Mouse (Mus musculus) heart, embryonic 11.5 days (tissue): ENCODE data around the gene Fabp1. TPM values are rescaled to one million over a fixed set of nuclear protein-coding genes. Genes with fewer than 3 reads are reported as not detected.

ENCODE experiments used
- ATAC-seq: fragments of 200-750 bp; cut with Nextera tagmentation; replicated peaks from 2 replicates; pipeline ENCODE4 v1.8.0; 2017; ENCODE audit warnings: moderate library complexity; ENCODE audit not compliant: insufficient number of reproducible peaks, low FRiP score, low TSS enrichment
- H3K27ac ChIP-seq: fragments of 300-500 bp; sonication (generic); 2 replicates; pipeline ENCODE4 v1.5.1; 2014; ENCODE audit warnings: mild to moderate bottlenecking, low read depth, low read length
- H3K27me3 ChIP-seq: fragments of 300-500 bp; sonication (generic); 2 replicates; pipeline ENCODE4 v1.6.1; 2014; ENCODE audit warnings: mild to moderate bottlenecking, low read length, mixed read lengths; ENCODE audit not compliant: control insufficient read depth, insufficient read depth
- H3K36me3 ChIP-seq: fragments of 300-500 bp; sonication (generic); 2 replicates; pipeline ENCODE4 v1.6.1; 2014; ENCODE audit warnings: mild to moderate bottlenecking, low read length, moderate library complexity, mixed read lengths; ENCODE audit not compliant: control insufficient read depth, insufficient read depth
- H3K4me1 ChIP-seq: fragments of 300-500 bp; sonication (generic); 2 replicates; pipeline ENCODE4 v1.6.1; 2014; ENCODE audit warnings: low read length; ENCODE audit not compliant: control insufficient read depth, insufficient read depth
- H3K4me2 ChIP-seq: fragments of 300-500 bp; sonication (generic); 2 replicates; pipeline ENCODE4 v1.6.1; 2014; ENCODE audit warnings: mild to moderate bottlenecking, moderate library complexity
- H3K4me3 ChIP-seq: fragments of 300-500 bp; sonication (generic); 2 replicates; pipeline ENCODE4 v1.5.1; 2014; ENCODE audit warnings: low read depth, low read length
- H3K9ac ChIP-seq: fragments of 300-500 bp; sonication (generic); 2 replicates; pipeline ENCODE4 v1.6.1; 2014; ENCODE audit warnings: mild to moderate bottlenecking, low read depth, low read length, moderate library complexity
- H3K9me3 ChIP-seq: fragments of 300-500 bp; sonication (generic); replicated peaks from 2 replicates; pipeline ENCODE4 v1.6.1; 2016; ENCODE audit warnings: low read length; ENCODE audit not compliant: control insufficient read depth
- WGBS: fragments of 180-500 bp; shearing (Covaris S2); extraction: QIAGEN DNeasy Blood & Tissue Kit; methylation state at CpG from one replicate; pipeline ENCODE4 v1.1.7; 2014; ENCODE audit not compliant: insufficient replicate concordance; 5-methylcytosine and 5-hydroxymethylcytosine counted together
- polyA plus RNA-seq: library from polyadenylated mRNA; unstranded; fragments of >200 nt; fragmentation: Nextera tagmentation; extraction: Ambion mirVana; gene quantifications from 2 replicates; pipeline ENCODE4 v1.2.1, GENCODE M21; 2014

Gene Fabp1
- polyA plus RNA-seq, 1 experiment from 2014 or later, result 1.4 TPM

GRCm38 (mm10) chr6:71201925-71202324, 2.3 kb downstream of the Fabp1 start:
- no peak for ATAC-seq
- H3K4me1 ChIP-seq, result peaks cover 13% of the 10 kb centered on the region
- no peak overlapping the region for H3K4me2 ChIP-seq
- H3K9ac ChIP-seq, result no peak overlapping the region
- H3K9me3 ChIP-seq, result no peaks in the 10 kb centered on the region
- 46% methylated on average over 5 of the region's 5 CpGs for WGBS
- no peak overlapping the region for H3K4me3 ChIP-seq
- H3K27me3 ChIP-seq, result no peaks in the 10 kb centered on the region
- H3K27ac ChIP-seq, result no peak overlapping the region
- no peaks in the 10 kb centered on the region for H3K36me3 ChIP-seq

GRCm38 (mm10) chr6:71203674-71204073, 4.0 kb downstream of the Fabp1 start:
- Histone ChIP-seq H3K4me1 (peaks cover under 1% of the 10 kb centered on the region; the same call in 1 of the 2 replicates), H3K9me3 (no peaks in the 10 kb centered on the region), H3K27me3 (no peaks in the 10 kb centered on the region), H3K27ac (no peak overlapping the region), H3K4me3 (no peak overlapping the region), H3K9ac (no peak overlapping the region), H3K4me2 (no peak overlapping the region), H3K36me3 (no peaks in the 10 kb centered on the region)
- 61% methylated on average over 5 of the region's 5 CpGs for WGBS
- 0 out of 2 replicates have a peak, but pooled peaks have one; percentile 39 for ATAC-seq

- Histone ChIP-seq H3K4me1 (no peaks in the 10 kb centered on the region), H3K27ac (no peak overlapping the region), H3K9me3 (no peaks in the 10 kb centered on the region), H3K4me2 (no peak overlapping the region), H3K4me3 (no peak overlapping the region), H3K27me3 (no peaks in the 10 kb centered on the region), H3K9ac (no peak overlapping the region), H3K36me3 (no peaks in the 10 kb centered on the region)
- no peak for ATAC-seq
- WGBS, result 85% methylated on average over 8 of the region's 8 CpGs
These were observed 4.5 kb downstream of the Fabp1 start for GRCm38 (mm10) chr6:71204166-71204565.

- 82% methylated on average over 2 of the region's 2 CpGs for WGBS
- Histone ChIP-seq H3K4me3 (no peak overlapping the region), H3K27ac (no peak overlapping the region), H3K27me3 (no peaks in the 10 kb centered on the region), H3K4me1 (no peaks in the 10 kb centered on the region), H3K36me3 (0 out of 2 replicates have a peak, but pooled peaks cover 2% of the 10 kb centered on the region), H3K4me2 (no peak overlapping the region), H3K9ac (no peak overlapping the region), H3K9me3 (no peaks in the 10 kb centered on the region)
- no peak for ATAC-seq
These were observed 9.1 kb downstream of the Fabp1 start for GRCm38 (mm10) chr6:71208691-71209090.

GRCm38 (mm10) chr6:71211917-71212316, 12.3 kb downstream of the Fabp1 start:
- Histone ChIP-seq H3K4me2 (no peak overlapping the region), H3K27me3 (no peaks in the 10 kb centered on the region), H3K9ac (no peak overlapping the region), H3K36me3 (0 out of 2 replicates have a peak, but pooled peaks cover 7% of the 10 kb centered on the region), H3K4me3 (no peak overlapping the region), H3K27ac (no peak overlapping the region), H3K4me1 (no peaks in the 10 kb centered on the region), H3K9me3 (no peaks in the 10 kb centered on the region)
- WGBS, result 37% methylated on average over 7 of the region's 7 CpGs
- no peak for ATAC-seq

- 92% methylated on average over 3 of the region's 3 CpGs for WGBS
- H3K4me3 ChIP-seq, result no peak overlapping the region
- ATAC-seq, result no peak
- 0 out of 2 replicates have a peak, but pooled peaks cover 7% of the 10 kb centered on the region for H3K36me3 ChIP-seq
- no peaks in the 10 kb centered on the region for H3K4me1 ChIP-seq
- no peak overlapping the region for H3K4me2 ChIP-seq
- no peak overlapping the region for H3K9ac ChIP-seq
- H3K27ac ChIP-seq, result no peak overlapping the region
- H3K27me3 ChIP-seq, result no peaks in the 10 kb centered on the region
- H3K9me3 ChIP-seq, result no peaks in the 10 kb centered on the region
These were observed 12.8 kb downstream of the Fabp1 start for GRCm38 (mm10) chr6:71212471-71212870.

GRCm38 (mm10) chr6:71221501-71221900, 21.9 kb downstream of the Fabp1 start:
- no peak overlapping the region for H3K9ac ChIP-seq
- H3K27ac ChIP-seq, result no peak overlapping the region
- no peak overlapping the region for H3K4me2 ChIP-seq
- peaks cover 11% of the 10 kb centered on the region for H3K4me1 ChIP-seq
- H3K36me3 ChIP-seq, result 0 out of 2 replicates have a peak, but pooled peaks cover 4% of the 10 kb centered on the region
- 81% methylated on average over 4 of the region's 4 CpGs for WGBS
- H3K27me3 ChIP-seq, result no peaks in the 10 kb centered on the region
- no peak overlapping the region for H3K4me3 ChIP-seq
- no peak for ATAC-seq
- no peaks in the 10 kb centered on the region for H3K9me3 ChIP-seq

GRCm38 (mm10) chr6:71224184-71224943, 24.7 kb downstream of the Fabp1 start:
- Histone ChIP-seq H3K27ac (no peak overlapping the region), H3K27me3 (no peaks in the 10 kb centered on the region), H3K36me3 (0 out of 2 replicates have a peak, but pooled peaks cover 4% of the 10 kb centered on the region), H3K4me2 (no peak overlapping the region), H3K4me3 (no peak overlapping the region), H3K9me3 (no peaks in the 10 kb centered on the region), H3K9ac (no peak overlapping the region), H3K4me1 (peaks cover 29% of the 10 kb centered on the region)
- 62% methylated on average over 3 of the region's 3 CpGs for WGBS
- ATAC-seq, result no peak

- WGBS, result 31% methylated on average over 6 of the region's 6 CpGs
- peaks cover 29% of the 10 kb centered on the region for H3K4me1 ChIP-seq
- H3K9ac ChIP-seq, result no peak overlapping the region
- no peaks in the 10 kb centered on the region; the same call in 1 of the 2 replicates for H3K36me3 ChIP-seq
- no peaks in the 10 kb centered on the region for H3K27me3 ChIP-seq
- H3K9me3 ChIP-seq, result no peaks in the 10 kb centered on the region
- H3K4me3 ChIP-seq, result no peak overlapping the region
- peak overlapping the region; percentile 32; the same call in 1 of the 2 replicates for H3K4me2 ChIP-seq
- H3K27ac ChIP-seq, result peak overlapping the region; percentile 91
- 0 out of 2 replicates have a peak, but pooled peaks have one; percentile 36 for ATAC-seq
These were observed 26.9 kb downstream of the Fabp1 start for GRCm38 (mm10) chr6:71226544-71226943.
